Mouse (Mus musculus) bone marrow, adult 2 months (tissue): Measurements from ENCODE around the gene Atp6v1g1.

ENCODE experiments used
- CTCF ChIP-seq: fragments of 200-500 bp; IDR thresholded peaks from 2 replicates; pipeline ENCODE4 v1.5.1; 2011; ENCODE audit warnings: low read length, control low read depth; ENCODE audit not compliant: control insufficient read depth, insufficient read depth
- POLR2A ChIP-seq: fragments of 200-500 bp; IDR thresholded peaks from 2 replicates; pipeline ENCODE4 v1.6.1; 2011; ENCODE audit warnings: low read depth, mild to moderate bottlenecking, control low read depth, low read length, borderline replicate concordance; ENCODE audit not compliant: control insufficient read depth

- TF ChIP-seq POLR2A (no peak), CTCF (no peak)
These were observed 38.0 kb downstream of the Atp6v1g1 start for GRCm38 (mm10) chr4:63582580-63582979.
